Mouse (Mus musculus) heart, postnatal 0 days (tissue): ENCODE measurements around the gene Mtss1l. TPM values are rescaled to one million over a fixed set of nuclear protein-coding genes. Genes with fewer than 3 reads are reported as not detected.

ENCODE experiments used
- ATAC-seq: fragments of 200-750 bp; cut with Nextera tagmentation; 2 replicates; pipeline ENCODE4 v1.8.0; 2017; ENCODE audit warnings: low read depth, moderate number of reproducible peaks, moderate library complexity; ENCODE audit not compliant: insufficient read depth
- DNase-seq: peaks from one replicate; pipeline ENCODE4 v3.0.0-alpha.2; 2016; ENCODE audit warnings: low spot score
- H3K27ac ChIP-seq: fragments of 300-500 bp; sonication (generic); 2 replicates; pipeline ENCODE4 v1.5.1; 2014; ENCODE audit warnings: low read depth, mild to moderate bottlenecking
- H3K27me3 ChIP-seq: fragments of 300-500 bp; sonication (generic); 2 replicates; pipeline ENCODE4 v1.6.1; 2014; ENCODE audit warnings: low read length, mixed read lengths; ENCODE audit not compliant: control insufficient read depth, insufficient read depth
- H3K36me3 ChIP-seq: fragments of 300-500 bp; sonication (generic); replicated peaks from 2 replicates; pipeline ENCODE4 v1.6.1; 2014; ENCODE audit warnings: low read length, mixed read lengths; ENCODE audit not compliant: control insufficient read depth, insufficient read depth
- H3K4me1 ChIP-seq: fragments of 300-500 bp; sonication (generic); 2 replicates; pipeline ENCODE4 v1.6.1; 2014; ENCODE audit warnings: antibody characterized with exemption; ENCODE audit not compliant: control insufficient read depth, insufficient read depth
- H3K4me2 ChIP-seq: fragments of 300-500 bp; sonication (generic); 2 replicates; pipeline ENCODE4 v1.6.1; 2014; ENCODE audit warnings: low read depth, mild to moderate bottlenecking, low read length, moderate library complexity
- H3K4me3 ChIP-seq: fragments of 300-500 bp; sonication (generic); 2 replicates; pipeline ENCODE4 v1.5.1; 2014; ENCODE audit warnings: low read depth, low read length
- H3K9ac ChIP-seq: fragments of 300-500 bp; sonication (generic); replicated peaks from 2 replicates; pipeline ENCODE4 v1.6.1; 2014; ENCODE audit warnings: low read depth, low read length, mixed read lengths
- H3K9me3 ChIP-seq: fragments of 300-500 bp; sonication (generic); replicated peaks from 2 replicates; pipeline ENCODE4 v1.6.1; 2016; ENCODE audit warnings: low read length; ENCODE audit not compliant: control insufficient read depth
- CTCF ChIP-seq: IDR thresholded peaks from 2 replicates; pipeline ENCODE4 v1.5.1; 2016; ENCODE audit warnings: antibody characterized with exemption, control low read depth, low read depth
- EP300 ChIP-seq: IDR thresholded peaks from 2 replicates; pipeline ENCODE4 v1.6.1; 2016; ENCODE audit warnings: antibody characterized with exemption, low read depth
- WGBS: fragments of 180-500 bp; shearing (Covaris S2); extraction: QIAGEN DNeasy Blood & Tissue Kit; methylation state at CpG from one replicate; pipeline ENCODE4 v1.1.7; 2014; 5-methylcytosine and 5-hydroxymethylcytosine counted together
- polyA plus RNA-seq: library from polyadenylated mRNA; unstranded; fragments of >200 nt; fragmentation: Nextera tagmentation; extraction: Ambion mirVana; gene quantifications from 2 replicates; pipeline ENCODE4 v1.2.1, GENCODE M21; 2015
- total RNA-seq: library from RNA; depleted of rRNA; stranded (reverse); fragments of >200 nt; gene quantifications from 2 replicates; pipeline ENCODE4 v1.2.3, GENCODE M21; 2014; ENCODE audit warnings: low replicate concordance

The Mtss1l gene
- total and polyA plus RNA-seq, 2 experiments from 2014 or later = 5.1 to 11.3 TPM

DNA sequence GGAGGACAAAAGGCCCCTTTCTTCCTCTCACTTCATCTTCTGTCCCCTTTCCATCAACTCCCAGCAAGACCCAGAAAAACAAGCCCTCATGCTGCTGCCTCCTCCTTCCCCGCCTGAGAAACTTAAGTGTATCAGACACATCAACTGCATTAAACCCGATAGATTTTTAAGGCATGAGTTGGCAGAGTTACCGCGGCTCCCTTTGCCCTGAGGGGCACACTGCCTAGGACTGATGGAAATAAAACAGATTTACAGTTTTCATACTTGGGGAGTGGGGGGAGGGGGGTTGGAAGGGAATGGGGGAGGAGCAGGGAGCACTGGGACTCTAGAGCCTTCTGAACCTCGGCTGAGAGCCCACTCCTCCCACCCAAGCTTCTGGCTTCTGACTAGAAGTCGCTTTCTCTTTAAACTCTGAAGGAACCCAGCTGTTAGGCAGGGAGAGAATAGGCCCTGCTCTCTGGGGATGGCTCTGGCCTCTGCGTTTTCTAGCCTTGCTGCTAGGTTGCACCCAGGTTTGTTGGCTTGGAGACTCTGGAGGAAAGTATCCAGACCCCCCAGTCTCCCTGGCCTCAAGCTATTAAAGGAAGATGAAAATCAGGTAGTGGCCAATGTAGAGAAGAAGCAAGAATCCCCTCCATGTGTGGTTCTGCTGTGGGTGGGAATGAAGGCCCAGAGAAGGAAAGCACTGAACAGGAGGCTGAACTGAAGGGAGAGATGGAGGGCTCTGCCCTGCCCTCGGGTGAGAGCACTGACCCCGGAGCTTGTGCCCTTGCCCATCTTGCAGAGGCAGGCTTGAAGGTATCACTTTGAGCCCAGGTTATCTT lies 18.4 kb upstream of the Mtss1l start:
- ATAC-seq = no peak

DNA sequence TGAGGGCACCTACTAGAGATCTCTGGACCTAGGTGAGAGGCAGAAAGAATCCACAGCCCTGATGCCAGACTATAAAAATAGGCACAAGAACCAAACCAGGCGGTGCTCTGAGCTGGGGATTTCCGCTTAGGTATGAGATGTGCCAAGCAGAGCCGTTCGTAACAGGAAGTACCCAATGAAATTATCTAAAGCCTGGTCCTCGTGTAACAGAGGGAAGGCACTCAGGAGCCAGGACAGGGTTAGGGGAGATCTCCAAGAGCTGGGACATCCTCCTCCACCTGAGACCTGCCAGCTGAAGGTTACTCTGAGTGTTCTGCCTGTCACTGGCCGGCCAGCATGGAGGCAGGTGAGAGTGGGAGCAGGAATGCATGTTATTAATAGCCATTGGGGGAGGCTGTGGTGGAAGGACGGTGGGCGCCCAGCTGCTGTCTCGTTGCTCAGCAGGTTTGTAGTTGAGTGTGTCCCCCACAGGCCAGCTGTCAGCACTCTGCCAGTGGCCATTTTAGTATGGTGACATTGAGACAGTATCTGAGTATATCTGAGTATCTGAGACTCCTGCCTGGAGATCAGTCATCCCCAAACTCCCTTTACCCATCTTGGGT lies 17.7 kb upstream of the Mtss1l start:
- DNase-seq = peak; percentile 48
- WGBS = 28% methylated on average over 9 of the region's 9 CpGs
- ATAC-seq = no peak
- no peaks in the 10 kb centered on the region for H3K27me3 ChIP-seq
- H3K9ac ChIP-seq = no peak overlapping the region
- 0 out of 2 replicates have a peak overlapping the region, but pooled peaks have one; percentile 43 for H3K27ac ChIP-seq
- no peak overlapping the region for H3K4me2 ChIP-seq
- H3K4me3 ChIP-seq = no peak overlapping the region
- H3K4me1 ChIP-seq = peaks cover 29% of the 10 kb centered on the region
- H3K9me3 ChIP-seq = no peaks in the 10 kb centered on the region
- H3K36me3 ChIP-seq = no peaks in the 10 kb centered on the region
- TF ChIP-seq CTCF (no peak), EP300 (no peak)

More for the DNA sequence above, 18.4 kb upstream of the Mtss1l start:
- H3K4me2 ChIP-seq = no peak overlapping the region
- TF ChIP-seq CTCF (no peak), EP300 (no peak)
- peaks cover 29% of the 10 kb centered on the region for H3K4me1 ChIP-seq
- no peak for DNase-seq
- no peak overlapping the region for H3K4me3 ChIP-seq
- no peak overlapping the region; the same call in 1 of the 2 replicates for H3K9ac ChIP-seq
- no peaks in the 10 kb centered on the region for H3K9me3 ChIP-seq
- H3K27me3 ChIP-seq = no peaks in the 10 kb centered on the region
- WGBS = 52% methylated on average over 9 of the region's 9 CpGs
- H3K36me3 ChIP-seq = no peaks in the 10 kb centered on the region
- H3K27ac ChIP-seq = 0 out of 2 replicates have a peak overlapping the region, but pooled peaks have one; percentile 43

DNA sequence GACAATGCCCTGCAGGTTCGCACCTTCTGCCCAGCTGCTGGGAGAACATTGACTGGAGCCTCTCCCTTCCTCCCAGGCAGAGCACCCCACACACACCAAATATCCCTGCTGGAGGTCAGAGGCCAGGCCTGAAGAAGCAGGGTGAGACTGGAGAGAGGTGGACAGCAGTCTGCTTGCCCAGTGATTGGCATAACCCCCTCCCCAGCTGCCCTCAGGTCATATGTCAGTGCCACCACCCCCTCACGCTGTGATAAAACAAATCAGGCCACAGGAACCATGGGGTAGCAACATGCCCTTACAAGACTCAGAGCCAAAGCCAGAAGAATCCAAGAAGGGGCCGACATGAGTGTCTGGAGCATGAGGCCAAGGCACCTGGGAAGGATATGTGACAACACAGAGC lies 17.2 kb upstream of the Mtss1l start:
- H3K4me1 ChIP-seq = peaks cover 29% of the 10 kb centered on the region
- no peak for DNase-seq
- 0 out of 2 replicates have a peak overlapping the region, but pooled peaks have one; percentile 43 for H3K27ac ChIP-seq
- no peak overlapping the region for H3K9ac ChIP-seq
- H3K27me3 ChIP-seq = no peaks in the 10 kb centered on the region
- ATAC-seq = no peak
- H3K36me3 ChIP-seq = no peaks in the 10 kb centered on the region
- no peak overlapping the region for H3K4me2 ChIP-seq
- no peak for TF ChIP-seq CTCF
- no peak for TF ChIP-seq EP300
- H3K4me3 ChIP-seq = no peak overlapping the region
- 66% methylated on average over 3 of the region's 3 CpGs for WGBS
- no peaks in the 10 kb centered on the region for H3K9me3 ChIP-seq

DNA sequence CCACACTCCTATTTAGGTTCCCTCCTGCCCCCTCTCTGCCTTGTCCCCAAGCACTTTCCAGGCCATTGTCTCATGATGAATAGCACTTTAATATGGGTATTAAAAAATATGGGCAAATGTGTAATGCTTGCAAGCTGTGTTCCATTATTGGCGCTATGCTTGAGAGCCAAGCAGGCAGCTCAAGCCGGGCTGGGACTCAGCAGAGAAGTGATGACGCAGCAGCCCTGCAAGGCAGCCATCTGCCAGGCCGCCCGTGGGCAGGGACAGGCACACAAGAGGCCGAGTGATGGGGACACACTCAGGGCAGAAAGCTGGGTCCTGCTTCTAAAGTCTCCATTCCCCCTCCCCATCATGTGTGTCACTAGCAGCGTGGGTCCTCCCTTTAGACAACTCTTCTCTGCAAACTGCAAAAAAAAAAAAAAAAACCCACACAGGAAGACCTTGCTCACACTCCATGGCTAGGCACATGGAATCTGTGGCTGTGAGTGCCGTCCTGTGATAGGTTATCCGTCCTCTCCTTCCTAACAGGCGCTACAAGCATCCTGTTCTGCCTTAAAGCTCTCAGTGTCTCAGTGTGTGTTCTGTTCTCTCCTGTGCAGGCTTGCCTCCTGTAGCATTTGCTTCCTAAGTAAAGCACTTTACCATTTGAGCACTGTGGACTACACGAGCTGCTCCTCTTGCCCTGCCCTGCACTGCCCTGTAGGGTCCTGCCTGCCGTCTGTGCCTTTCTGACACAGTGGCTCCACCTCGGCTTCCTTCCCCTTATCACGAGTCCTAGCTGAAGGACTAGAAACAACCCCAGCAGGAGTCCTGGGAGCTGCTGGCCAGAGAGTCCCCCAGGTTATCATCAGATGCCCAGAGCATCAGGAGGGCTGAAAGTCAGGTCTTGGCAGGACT lies 15.6 kb upstream of the Mtss1l start:
- Histone ChIP-seq H3K4me2 (no peak overlapping the region), H3K9ac (no peak overlapping the region), H3K4me1 (peaks cover 40% of the 10 kb centered on the region), H3K27ac (no peak overlapping the region), H3K27me3 (no peaks in the 10 kb centered on the region), H3K4me3 (no peak overlapping the region), H3K36me3 (no peaks in the 10 kb centered on the region), H3K9me3 (no peaks in the 10 kb centered on the region)
- 52% methylated on average over 14 of the region's 14 CpGs for WGBS
- ATAC-seq = 0 out of 2 replicates have a peak, but pooled peaks have one; percentile 21
- TF ChIP-seq CTCF = no peak
- TF ChIP-seq EP300 = no peak
- DNase-seq = peak; percentile 16

DNA sequence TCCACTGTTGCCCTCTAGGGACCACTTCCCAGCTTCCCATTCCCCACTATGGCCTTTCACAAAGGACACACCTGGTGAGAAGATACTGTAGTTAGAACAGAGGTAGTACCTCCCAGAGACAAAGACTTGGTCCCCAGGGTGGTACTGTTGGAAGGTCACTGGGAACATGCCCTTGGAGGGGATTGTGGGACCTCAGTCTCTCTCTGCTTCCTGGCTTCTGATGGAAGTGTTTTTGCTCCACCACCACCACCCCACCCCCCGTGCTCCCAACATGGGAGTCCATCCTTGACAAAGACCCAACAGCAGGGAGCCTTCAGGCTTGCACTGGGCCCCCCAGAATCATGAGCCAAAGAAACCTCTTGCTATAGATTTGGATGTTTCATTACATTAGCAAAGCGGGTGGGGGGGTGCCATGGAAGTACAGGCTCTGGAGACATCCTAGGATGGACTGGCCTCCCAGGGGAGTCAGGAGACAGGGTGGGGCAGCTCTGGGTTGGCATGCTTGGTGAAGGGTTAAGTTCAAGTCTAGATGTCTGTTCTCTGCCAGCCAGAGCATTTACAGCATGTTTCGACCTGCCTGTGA lies 14.9 kb upstream of the Mtss1l start:
- ATAC-seq (no peak), DNase-seq (no peak)
- 85% methylated on average over 3 of the region's 3 CpGs for WGBS
- Histone ChIP-seq H3K27ac (no peak overlapping the region), H3K4me2 (no peak overlapping the region), H3K4me1 (peaks cover 48% of the 10 kb centered on the region), H3K4me3 (no peak overlapping the region), H3K9me3 (no peaks in the 10 kb centered on the region), H3K27me3 (no peaks in the 10 kb centered on the region), H3K36me3 (no peaks in the 10 kb centered on the region), H3K9ac (no peak overlapping the region)
- TF ChIP-seq EP300 = no peak
- TF ChIP-seq CTCF = no peak
